Mouse (Mus musculus): ENCODE measurements at regions not wholly inside any gene's neighbourhood (a gene's known extent, or its start where the extent isn't known, plus 50 kb on each side); places are given as distances from the start of the nearest gene placed in this dataset.
A peak's percentile ranks its signal among the peaks of the same experiment; 100 is the strongest.

DNA sequence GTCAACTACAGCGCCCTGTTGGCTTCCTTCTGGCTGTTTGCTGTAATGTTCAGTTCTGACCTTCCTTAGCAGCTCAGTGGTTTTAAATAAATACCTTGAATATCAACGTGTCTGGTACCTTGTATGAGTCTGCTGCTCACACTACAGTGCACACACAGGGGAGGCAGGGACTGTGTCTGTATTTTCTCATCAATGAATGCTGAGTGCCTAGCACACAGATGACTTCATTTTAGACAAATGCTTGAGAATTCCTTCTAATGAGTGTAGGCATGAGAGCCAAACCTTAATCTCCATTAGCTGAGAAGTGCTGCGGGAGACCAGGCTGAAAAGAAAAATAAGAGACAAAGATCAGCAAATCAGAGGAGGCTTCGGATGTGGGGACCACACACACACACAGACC, 162.0 kb upstream of the Hmga2 start:
- no peaks in the 10 kb centered on the region for H3K9me3 ChIP-seq
- no peaks in the 10 kb centered on the region for H3K27me3 ChIP-seq
- no peak for ATAC-seq (ENCODE audit: low FRiP score, low read depth)
- peaks cover 23% of the 10 kb centered on the region for H3K4me1 ChIP-seq (replicated peaks)
- no peak overlapping the region for H3K9ac ChIP-seq
- no peak overlapping the region for H3K27ac ChIP-seq (replicated peaks)
- H3K36me3 ChIP-seq = no peaks in the 10 kb centered on the region
- 38% methylated on average over 4 of the region's 4 CpGs for WGBS
- H3K4me3 ChIP-seq = no peak overlapping the region
- no peak overlapping the region for H3K4me2 ChIP-seq

DNA sequence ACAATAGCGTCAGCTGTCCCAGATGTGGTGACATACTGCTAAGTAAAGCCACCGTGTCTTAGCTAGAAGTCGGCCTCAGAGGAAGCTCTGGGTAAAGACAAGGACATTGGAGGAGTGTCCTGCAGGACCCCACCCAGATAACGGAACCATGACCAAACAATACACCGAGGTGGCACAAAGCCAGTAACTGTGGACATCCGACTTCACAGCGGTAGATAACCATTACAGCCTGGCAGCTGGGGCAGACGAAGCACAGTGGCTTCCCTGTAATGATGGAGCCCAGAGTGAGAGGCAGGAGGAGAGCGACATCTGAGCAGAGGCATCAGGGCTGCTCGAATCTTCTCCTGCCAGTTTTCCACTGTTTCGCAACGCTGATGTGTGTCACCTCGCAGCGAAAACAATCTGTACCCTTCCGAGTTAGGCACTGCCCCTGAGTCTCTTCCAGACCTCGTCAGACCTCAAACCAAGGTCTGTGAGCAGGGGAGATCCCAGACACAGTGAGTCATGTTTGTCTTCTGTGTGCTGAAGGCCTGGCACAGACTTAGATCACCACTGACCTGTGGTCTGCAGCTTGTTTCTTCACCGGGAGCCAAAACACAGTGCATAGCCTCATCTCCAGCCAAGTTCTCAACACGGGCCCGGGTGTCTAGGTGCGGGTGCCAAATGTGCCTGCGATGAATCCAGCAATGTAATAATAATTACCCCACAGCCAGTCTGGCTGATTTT, 159.7 kb upstream of the Hmga2 start:
- WGBS = 58% methylated on average over 21 of the region's 21 CpGs
- H3K4me3 ChIP-seq = no peak overlapping the region

GRCm38 (mm10) chr10:120635194-120635593, 158.9 kb upstream of the Hmga2 start:
- no peak for ATAC-seq (ENCODE audit: low FRiP score, low read depth)
- H3K9ac ChIP-seq = no peak overlapping the region
- WGBS = 68% methylated on average over 5 of the region's 5 CpGs
- H3K4me2 ChIP-seq = no peak overlapping the region
- H3K4me1 ChIP-seq (replicated peaks) = peaks cover 23% of the 10 kb centered on the region
- H3K27ac ChIP-seq (replicated peaks) = no peak overlapping the region
- H3K36me3 ChIP-seq = no peaks in the 10 kb centered on the region
- no peaks in the 10 kb centered on the region for H3K9me3 ChIP-seq
- H3K4me3 ChIP-seq = no peak overlapping the region
- H3K27me3 ChIP-seq = no peaks in the 10 kb centered on the region

More for the DNA sequence above, 159.7 kb upstream of the Hmga2 start:
- H3K4me1 ChIP-seq (replicated peaks) = peaks cover 23% of the 10 kb centered on the region
- no peak overlapping the region for H3K9ac ChIP-seq
- no peaks in the 10 kb centered on the region for H3K27me3 ChIP-seq
- no peaks in the 10 kb centered on the region for H3K9me3 ChIP-seq
- no peak overlapping the region for H3K27ac ChIP-seq (replicated peaks)
- no peaks in the 10 kb centered on the region for H3K36me3 ChIP-seq
- H3K4me2 ChIP-seq = peak overlapping the region; percentile 2; the same call in 1 of the 2 replicates
- ATAC-seq (ENCODE audit: low FRiP score, low read depth) = peak; percentile 61

DNA sequence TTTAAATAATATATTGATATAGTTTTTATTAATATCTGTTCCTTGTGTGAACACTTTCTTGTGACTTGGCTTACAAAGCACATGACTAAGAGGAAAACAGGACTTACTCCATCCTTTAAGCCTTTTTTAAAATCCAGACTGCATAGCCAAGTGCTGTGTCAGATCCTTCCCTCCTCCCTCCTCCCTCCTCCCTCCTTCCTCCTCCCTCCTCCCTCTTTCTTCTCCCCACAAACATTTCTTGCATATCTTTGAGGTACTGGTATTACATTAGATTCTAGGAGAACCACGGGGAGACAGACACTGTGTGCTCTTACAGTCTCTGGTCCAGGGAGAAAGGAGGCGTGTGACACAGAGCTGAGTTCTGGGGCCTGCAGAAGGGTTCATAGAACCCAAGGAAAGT, 155.8 kb upstream of the Hmga2 start:
- Histone ChIP-seq H3K9me3 (no peaks in the 10 kb centered on the region), H3K4me2 (no peak overlapping the region), H3K27me3 (no peaks in the 10 kb centered on the region), H3K36me3 (no peaks in the 10 kb centered on the region), H3K4me3 (no peak overlapping the region), H3K9ac (no peak overlapping the region), H3K4me1 (replicated peaks) (peaks cover 14% of the 10 kb centered on the region), H3K27ac (replicated peaks) (no peak overlapping the region)
- ATAC-seq (ENCODE audit: low FRiP score, low read depth) = no peak
- WGBS = 63% methylated on average over 2 of the region's 2 CpGs

GRCm38 (mm10) chr10:120628066-120628465, 151.8 kb upstream of the Hmga2 start:
- Histone ChIP-seq H3K27ac (replicated peaks) (no peak overlapping the region), H3K4me1 (replicated peaks) (no peaks in the 10 kb centered on the region)
- 88% methylated on average over 5 of the region's 5 CpGs for WGBS

GRCm38 (mm10) chr10:120625474-120625873, 149.2 kb upstream of the Hmga2 start:
- Histone ChIP-seq H3K4me3 (no peak overlapping the region), H3K9ac (no peak overlapping the region), H3K27ac (replicated peaks) (no peak overlapping the region), H3K4me2 (no peak overlapping the region), H3K9me3 (no peaks in the 10 kb centered on the region), H3K4me1 (replicated peaks) (no peaks in the 10 kb centered on the region), H3K27me3 (no peaks in the 10 kb centered on the region), H3K36me3 (no peaks in the 10 kb centered on the region)
- WGBS = 84% methylated on average over 5 of the region's 5 CpGs
- no peak for ATAC-seq (ENCODE audit: low FRiP score, low read depth)

More at GRCm38 (mm10) chr10:120628066-120628465, 151.8 kb upstream of the Hmga2 start:
- no peaks in the 10 kb centered on the region for H3K9me3 ChIP-seq
- no peak overlapping the region for H3K4me3 ChIP-seq
- no peaks in the 10 kb centered on the region for H3K27me3 ChIP-seq
- no peak for ATAC-seq (ENCODE audit: low FRiP score, low read depth)
- H3K9ac ChIP-seq = no peak overlapping the region
- no peak overlapping the region for H3K4me2 ChIP-seq
- no peaks in the 10 kb centered on the region for H3K36me3 ChIP-seq

DNA sequence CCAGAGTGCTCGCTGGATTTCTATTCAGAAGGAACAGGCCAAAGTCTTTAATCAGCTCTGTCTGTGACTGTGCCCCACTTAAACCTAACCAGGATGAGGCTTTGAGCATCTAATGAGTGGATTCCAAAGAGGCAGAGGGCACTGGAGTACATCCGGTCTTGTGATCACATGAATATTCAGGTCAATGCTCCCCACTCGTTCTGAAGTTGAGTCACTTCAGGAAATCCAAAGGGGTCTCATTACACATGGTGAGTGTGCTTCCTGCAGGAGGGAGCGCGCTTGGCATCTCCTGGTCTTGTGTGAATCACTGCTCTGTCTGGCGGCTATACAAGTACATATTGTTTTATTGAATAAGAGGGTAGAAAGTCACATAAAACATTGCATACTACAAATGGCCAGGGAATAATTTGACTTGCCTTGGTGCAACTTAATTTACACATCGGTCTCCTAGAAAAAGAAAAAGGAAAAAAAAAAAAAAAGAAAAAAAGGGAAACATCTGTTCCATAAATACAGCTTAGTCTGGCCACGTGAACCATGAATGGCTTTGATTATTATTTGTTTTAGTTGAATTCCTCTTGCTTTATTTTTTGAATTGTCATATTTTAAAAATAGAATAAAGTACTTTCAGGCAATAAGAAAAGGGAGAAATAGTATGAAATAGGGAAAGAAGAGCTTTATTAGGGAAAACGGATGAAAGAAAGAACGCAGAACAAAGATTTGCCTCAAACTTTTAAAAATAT, 148.1 kb upstream of the Hmga2 start:
- 53% methylated on average over 10 of the region's 10 CpGs for WGBS
- H3K9ac ChIP-seq = no peak overlapping the region
- no peaks in the 10 kb centered on the region for H3K36me3 ChIP-seq
- no peak overlapping the region for H3K4me3 ChIP-seq
- H3K27ac ChIP-seq (replicated peaks) = no peak overlapping the region
- H3K9me3 ChIP-seq = no peaks in the 10 kb centered on the region
- no peak overlapping the region for H3K4me2 ChIP-seq
- no peaks in the 10 kb centered on the region for H3K4me1 ChIP-seq (replicated peaks)
- ATAC-seq (ENCODE audit: low FRiP score, low read depth) = no peak
- H3K27me3 ChIP-seq = no peaks in the 10 kb centered on the region

GRCm38 (mm10) chr10:120616406-120617015, 140.2 kb upstream of the Hmga2 start:
- Histone ChIP-seq H3K9ac (no peak overlapping the region), H3K27me3 (no peaks in the 10 kb centered on the region), H3K4me1 (replicated peaks) (no peaks in the 10 kb centered on the region), H3K36me3 (no peaks in the 10 kb centered on the region), H3K9me3 (no peaks in the 10 kb centered on the region), H3K4me3 (no peak overlapping the region), H3K4me2 (no peak overlapping the region), H3K27ac (replicated peaks) (no peak overlapping the region)
- 68% methylated on average over 5 of the region's 5 CpGs for WGBS
- ATAC-seq (ENCODE audit: low FRiP score, low read depth) = no peak

DNA sequence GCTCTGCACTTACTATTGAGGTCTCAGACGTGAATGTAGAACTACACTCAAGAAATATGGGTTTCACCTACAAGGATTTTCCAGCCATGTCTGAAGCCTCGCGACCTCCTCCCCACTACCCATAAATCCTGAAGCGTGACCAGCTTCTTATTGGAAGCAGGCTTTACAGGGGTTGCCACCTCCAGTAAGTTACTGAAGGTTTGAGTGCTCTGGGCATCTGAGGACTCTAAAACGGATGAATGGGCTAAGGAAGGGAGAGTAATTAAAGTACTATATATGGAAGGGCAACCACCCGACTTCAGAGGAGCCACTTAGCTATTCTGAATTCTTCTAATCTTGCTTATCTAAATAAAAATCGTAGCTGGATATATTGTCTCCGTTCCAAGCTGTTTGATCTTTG, 136.1 kb upstream of the Hmga2 start:
- Histone ChIP-seq H3K9ac (no peak overlapping the region), H3K4me1 (replicated peaks) (no peaks in the 10 kb centered on the region), H3K4me3 (no peak overlapping the region), H3K36me3 (no peaks in the 10 kb centered on the region), H3K27me3 (no peaks in the 10 kb centered on the region), H3K27ac (replicated peaks) (no peak overlapping the region), H3K4me2 (no peak overlapping the region), H3K9me3 (no peaks in the 10 kb centered on the region)
- ATAC-seq (ENCODE audit: low FRiP score, low read depth) = no peak
- 74% methylated on average over 8 of the region's 8 CpGs for WGBS

DNA sequence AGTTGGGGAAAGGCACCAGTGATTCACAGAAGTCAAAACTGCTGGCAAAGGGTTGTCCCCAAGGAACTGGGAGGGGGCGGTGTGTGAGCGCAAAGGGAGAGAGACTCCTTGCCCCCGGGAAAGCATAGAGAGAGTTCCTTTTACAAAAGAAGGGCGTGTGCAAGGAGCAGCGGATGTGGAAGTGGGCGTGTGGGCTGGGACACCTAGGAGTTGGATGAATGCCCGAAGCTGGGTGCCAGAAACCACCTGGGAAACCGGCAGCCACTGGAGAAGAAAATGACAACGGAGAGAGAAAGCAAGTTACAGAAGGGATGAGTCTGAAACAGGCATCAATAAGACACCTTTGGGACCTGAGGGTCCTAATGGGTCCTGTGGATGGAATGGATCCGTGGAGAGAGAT, 133.8 kb upstream of the Hmga2 start:
- Histone ChIP-seq H3K4me3 (no peak overlapping the region), H3K9ac (no peak overlapping the region), H3K36me3 (no peaks in the 10 kb centered on the region), H3K27me3 (no peaks in the 10 kb centered on the region), H3K4me2 (no peak overlapping the region), H3K27ac (replicated peaks) (no peak overlapping the region), H3K9me3 (no peaks in the 10 kb centered on the region), H3K4me1 (replicated peaks) (no peaks in the 10 kb centered on the region)
- WGBS = 70% methylated on average over 10 of the region's 10 CpGs
- ATAC-seq (ENCODE audit: low FRiP score, low read depth) = no peak

DNA sequence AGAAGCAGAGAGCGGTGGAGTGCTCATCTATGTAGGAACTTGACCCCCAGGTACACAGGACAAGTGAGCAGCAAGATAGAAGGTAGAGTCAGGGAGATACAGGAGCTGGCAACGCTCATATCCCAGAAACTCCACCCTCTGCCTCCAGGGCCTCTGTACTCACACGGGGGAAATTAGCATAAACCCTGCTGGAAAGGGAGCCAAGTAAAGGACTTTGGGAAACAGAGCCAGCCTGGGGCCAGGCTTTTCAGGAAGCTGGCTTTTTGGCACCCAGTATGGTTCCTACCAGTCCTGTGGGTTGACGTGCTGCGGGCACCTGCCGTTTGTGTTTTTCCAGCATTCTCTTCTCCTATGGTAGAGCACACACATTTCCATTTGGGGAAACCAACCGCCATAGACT, 128.2 kb upstream of the Hmga2 start:
- Histone ChIP-seq H3K9ac (no peak overlapping the region), H3K4me1 (replicated peaks) (peaks cover 5% of the 10 kb centered on the region; the same call in 1 of the 2 replicates), H3K4me2 (no peak overlapping the region), H3K27me3 (no peaks in the 10 kb centered on the region), H3K4me3 (no peak overlapping the region), H3K27ac (replicated peaks) (no peak overlapping the region), H3K36me3 (no peaks in the 10 kb centered on the region), H3K9me3 (no peaks in the 10 kb centered on the region)
- 40% methylated on average over 7 of the region's 7 CpGs for WGBS
- no peak for ATAC-seq (ENCODE audit: low FRiP score, low read depth)

DNA sequence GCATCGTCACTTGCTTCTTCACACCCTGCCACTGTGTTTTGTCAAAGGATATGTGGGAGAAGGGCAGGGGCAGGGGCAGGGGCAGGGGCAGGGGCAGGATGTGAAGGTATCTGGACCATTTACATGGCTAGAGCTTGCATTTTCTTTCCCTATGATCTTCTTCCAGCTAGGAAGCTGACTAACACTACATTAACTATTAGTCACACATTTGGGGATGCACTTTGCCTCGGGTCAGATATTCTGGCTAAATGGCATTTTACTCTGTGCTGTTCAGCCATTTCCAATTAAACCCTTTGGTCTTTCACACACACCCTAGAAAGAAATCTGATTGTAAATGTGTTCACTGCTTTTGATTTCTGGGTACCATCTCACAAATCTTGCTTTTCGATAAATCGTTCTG, 126.9 kb upstream of the Hmga2 start:
- Histone ChIP-seq H3K4me2 (no peak overlapping the region), H3K9ac (no peak overlapping the region), H3K4me3 (no peak overlapping the region), H3K4me1 (replicated peaks) (peaks cover 5% of the 10 kb centered on the region; the same call in 1 of the 2 replicates), H3K27me3 (no peaks in the 10 kb centered on the region), H3K36me3 (no peaks in the 10 kb centered on the region), H3K9me3 (no peaks in the 10 kb centered on the region), H3K27ac (replicated peaks) (no peak overlapping the region)
- WGBS = 87% methylated on average over 4 of the region's 4 CpGs
- no peak for ATAC-seq (ENCODE audit: low FRiP score, low read depth)
